Mouse (Mus musculus) right cerebral cortex, postnatal 10 days (tissue): ENCODE measurements around the gene Mapkapk5.

Source experiments
- DNase-seq, 2 experiments: peaks; one replicate each; pipeline ENCODE4 v3.0.0; 2021; ENCODE audit warnings: low spot score in 2 of 2

Gene Mapkapk5

DNA sequence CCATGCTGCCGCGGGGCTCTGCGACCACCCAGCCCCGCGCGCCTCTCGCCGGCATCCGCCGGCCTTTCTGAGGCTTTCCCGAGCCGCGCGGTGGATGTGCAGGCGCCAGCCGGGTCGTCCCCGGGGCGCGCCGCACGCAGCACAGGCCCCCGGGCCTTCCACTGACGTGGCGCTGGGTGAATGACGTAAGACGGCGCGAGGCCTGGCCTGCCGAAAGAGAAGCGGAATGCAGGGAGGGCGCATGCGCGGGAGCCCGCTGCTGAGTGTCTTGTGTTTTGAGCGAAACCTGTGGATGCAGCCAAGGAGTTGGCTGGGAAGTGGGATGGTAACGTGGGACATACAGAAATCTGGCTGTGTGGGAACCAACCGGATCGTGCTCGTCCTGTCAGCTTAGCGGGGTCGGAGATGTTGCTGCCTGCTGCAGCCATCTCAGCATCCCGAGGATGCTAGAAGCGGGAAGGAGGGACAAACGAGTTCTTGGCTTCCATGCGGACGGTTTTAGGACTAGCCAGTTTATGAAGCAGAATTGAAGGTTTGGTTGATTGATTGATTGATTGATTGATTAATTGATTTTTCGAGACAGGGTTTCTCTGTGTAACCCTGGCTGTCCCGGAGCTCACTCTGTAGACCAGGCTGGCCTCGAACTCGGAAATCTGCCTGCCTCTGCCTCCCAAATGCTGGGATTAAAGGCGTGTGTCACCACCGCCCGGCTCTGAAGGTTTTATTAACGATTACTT is at the start of gene Mapkapk5:
Mapkapk5 (minus strand) TSS at position 113 of the 737 bp plus-strand sequence.
- DNase-seq, result peak; percentile 98 to 99

DNA sequence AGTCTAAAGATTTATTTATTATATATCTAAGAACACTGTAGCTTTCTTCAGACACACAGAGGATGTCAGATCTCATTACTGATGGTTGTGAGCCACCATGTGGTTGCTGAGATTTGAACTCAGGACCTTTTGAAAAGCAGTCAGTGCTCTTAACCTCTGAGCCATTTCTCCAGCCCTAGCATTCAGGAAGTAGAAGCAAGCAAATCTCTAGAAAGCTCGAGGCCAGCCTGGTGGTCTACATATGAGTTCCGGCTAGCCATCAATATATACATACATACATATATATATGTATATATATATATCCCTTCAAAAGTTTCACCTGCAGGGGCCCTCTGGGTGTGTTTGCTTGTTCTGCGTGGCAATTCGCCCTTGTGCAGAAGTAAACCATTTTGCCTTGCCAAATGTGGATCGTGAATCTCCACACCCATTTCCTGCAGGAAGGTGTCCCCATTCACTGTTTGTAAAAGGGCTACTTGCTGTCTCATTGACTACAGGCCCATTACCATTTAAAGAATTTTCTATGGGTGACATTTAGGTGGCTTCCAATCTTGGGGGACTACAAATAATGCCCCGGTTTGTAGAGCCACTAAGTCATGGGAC is 49.1 kb upstream of the Mapkapk5 start:
- DNase-seq, result no peak

DNA sequence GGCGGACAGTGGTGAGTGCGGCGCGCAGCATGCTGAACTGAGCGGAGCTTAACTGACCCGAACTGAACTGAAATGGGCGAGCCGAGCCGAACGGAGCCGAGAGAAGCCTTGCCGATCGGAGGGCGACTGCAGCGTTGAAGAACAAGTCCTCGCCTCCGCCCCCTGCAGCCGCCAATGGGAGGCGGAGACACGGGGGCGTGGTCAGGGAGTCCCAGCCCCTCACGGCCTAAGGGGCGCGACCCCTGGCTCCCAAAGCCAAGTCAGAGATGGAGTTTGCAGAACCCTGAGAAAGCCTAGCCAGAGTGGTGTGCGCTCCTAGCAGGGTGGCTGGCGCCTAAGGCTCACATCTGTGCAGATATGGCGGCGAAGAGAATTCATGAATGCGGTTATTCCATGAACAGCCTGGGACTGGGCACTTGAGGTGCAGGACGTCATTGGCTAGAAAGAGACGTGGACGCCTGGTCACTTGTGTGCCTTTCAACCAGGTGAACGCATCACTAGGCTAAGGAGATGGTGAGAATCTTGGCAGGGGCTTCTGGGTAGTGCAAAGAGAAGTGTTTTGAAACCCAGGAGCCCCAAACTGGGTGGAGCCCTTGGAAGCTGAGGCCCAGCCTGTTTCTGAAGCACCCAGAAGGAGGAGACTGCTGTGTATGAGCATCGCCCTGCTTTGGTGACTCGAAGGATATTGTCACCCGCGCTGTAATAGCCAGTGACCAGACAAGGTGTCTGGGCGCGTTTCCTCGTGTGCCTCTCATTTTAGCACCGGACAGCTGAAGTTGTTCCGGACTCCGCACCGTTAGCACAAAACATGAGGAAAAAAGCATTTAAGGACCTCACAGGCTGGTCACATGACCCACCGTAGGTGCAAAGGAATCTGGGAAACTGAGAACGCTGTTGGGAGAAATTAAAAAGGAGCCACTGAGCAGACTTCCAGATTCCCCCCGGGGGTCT is 48.0 kb upstream of the Mapkapk5 start, which contains the start of gene Aldh2:
Aldh2 (minus strand) TSS at position 374 of the 951 bp plus-strand sequence.
- peak; percentile 88 to 89 for DNase-seq

DNA sequence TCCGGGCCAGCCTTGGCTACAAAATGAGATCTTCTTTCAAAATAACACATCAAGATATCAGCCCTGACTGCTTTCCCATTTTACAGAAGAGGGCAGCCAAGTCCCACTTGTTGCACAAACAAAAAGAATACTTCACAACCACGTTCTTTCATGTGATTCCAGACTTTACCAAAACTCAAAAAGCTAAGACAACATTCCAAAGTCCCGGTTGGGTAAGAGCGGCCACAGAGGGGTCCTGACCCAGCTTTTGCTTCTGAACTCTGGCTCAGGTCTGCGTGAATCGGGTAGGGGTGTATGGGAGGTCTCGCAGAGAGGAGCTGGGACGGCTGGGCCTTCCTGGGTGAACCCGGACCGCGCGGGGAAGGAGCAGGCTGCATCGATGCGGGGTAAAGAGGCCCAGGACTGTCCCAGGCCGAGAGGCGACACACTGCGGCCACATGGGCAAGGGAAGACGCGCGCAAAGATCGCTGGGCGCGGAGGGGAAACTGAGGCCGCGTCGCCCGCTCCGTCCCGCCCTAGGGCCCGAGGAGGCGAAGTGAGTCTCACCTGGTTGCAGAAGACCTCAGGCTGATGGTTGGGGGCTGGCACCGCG is 47.2 kb upstream of the Mapkapk5 start:
- peak in 1 of 2 experiments; percentile 35 for DNase-seq

DNA sequence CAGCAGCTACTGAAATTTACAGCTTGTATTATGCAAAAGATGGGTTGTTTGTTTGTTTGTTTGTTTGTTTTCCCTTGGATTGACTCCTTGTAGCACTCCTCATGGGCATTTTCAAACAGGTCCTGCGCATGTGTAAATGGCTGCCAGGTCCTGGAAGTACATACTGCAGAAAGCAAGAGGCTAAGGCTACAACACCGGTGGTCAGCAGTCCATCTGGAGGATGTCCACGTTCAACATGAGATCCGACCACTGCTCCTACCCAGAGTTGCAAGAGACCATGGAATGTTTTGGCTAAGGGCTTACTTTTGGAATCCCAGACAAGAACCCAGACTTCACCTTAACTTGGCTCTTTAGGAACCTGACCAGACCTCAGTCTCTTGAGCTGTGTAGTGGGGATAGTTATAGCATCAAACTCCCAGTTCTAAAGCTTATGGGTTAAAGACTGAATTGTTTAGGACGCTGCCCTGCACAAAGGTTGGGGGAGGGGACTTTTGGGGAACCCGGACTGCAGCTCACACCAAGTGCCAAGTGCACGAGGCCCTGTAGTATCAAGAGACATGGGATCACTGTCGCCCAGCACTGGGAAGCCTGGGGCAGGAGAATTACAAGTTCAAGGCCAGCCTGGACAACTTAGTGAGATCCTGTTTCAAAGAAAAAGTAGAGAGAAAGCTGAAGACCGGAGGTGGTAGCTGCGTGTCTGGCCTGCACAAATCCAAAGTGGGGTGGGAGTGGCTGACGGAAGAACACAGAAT is 46.5 kb upstream of the Mapkapk5 start:
- no peak for DNase-seq

DNA sequence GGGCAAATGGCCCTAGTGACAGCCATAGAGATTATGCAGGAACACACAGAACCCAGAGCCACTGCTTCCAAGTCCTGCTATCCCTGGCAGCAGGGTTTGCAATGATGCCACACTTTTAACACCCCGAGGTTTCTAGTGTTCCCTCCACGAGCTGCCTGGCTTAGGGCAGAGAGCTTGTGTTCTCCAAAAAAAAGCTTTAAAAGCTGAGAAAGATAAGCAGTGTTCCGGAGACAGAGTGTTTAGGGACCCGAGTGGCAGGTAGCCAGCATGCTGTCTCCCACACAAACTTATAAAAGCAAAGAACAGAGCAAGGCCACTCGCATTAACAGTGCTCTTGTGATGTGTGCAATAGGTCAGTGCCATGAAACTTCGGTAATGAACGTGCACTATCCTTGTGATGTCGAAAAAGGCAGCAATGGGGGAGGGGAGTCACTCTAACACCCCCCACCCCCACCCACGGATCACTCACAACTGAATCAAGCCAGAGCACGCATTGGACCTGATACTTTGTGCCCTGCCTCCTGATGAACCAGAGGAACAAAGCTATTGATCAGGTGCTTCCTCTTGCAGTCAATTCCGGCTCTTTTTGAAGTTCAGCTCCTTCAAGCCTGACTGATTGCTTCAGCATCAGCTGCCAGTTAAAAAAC is 45.8 kb upstream of the Mapkapk5 start:
- no peak for DNase-seq

DNA sequence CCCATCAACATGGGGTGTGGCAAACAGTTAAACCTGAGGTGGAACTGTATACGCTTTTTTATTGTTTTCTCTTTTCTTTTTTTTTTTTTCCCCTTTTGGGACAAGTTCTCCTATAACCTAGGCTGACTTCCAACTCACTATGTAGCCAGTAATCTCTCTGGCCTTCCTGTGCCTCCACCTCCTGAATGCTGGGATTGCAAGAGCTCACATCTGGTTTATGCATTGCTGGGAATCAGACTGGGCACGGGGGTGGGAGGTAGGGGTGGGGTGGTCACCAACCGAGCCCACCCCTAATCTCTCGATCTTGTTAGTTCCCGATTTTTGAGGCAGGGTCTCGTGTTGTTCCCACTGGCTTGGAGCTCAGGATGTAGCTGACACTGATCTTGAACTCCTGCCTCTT is 44.2 kb upstream of the Mapkapk5 start:
- no peak for DNase-seq

DNA sequence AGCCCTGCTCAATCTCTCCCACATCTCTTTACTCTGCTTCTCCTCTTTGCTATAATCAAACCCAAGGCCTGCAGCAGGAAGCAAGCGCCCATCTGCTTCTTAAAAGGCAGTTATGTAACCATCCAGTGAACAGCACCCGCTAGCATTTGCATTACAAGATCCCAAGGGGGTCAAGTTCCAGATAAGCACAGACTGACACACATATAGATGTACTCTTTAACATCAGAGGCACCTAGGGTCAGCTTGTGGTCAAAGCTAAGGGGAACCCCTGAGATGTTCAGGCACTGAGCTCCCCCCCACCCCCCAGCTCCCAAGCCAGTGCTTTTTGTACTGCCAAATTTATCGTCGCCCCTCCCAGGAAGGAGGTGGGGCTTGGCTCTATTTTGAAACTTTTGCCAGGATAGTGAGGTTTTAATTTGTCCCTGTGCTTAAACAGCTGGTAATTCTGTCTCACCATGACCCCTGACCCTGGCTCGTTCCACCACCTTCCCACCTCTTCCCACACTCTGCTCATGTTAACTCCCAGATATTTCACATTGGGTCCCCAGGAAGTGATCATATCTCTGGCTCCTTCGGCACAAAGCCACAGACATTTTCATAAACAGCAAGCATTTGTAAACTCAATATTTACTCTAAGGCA is 40.8 kb upstream of the Mapkapk5 start:
- DNase-seq, result peak; percentile 45 to 59

- peak in 1 of 2 experiments; percentile 48 for DNase-seq
Measured at GRCm38 (mm10) chr5:121585699-121586098, 40.0 kb upstream of the Mapkapk5 start.

GRCm38 (mm10) chr5:121585005-121585404 is 39.3 kb upstream of the Mapkapk5 start:
- DNase-seq, result no peak

- DNase-seq, result peak; percentile 80 to 85
Measured at GRCm38 (mm10) chr5:121583765-121584501, 38.2 kb upstream of the Mapkapk5 start.

DNA sequence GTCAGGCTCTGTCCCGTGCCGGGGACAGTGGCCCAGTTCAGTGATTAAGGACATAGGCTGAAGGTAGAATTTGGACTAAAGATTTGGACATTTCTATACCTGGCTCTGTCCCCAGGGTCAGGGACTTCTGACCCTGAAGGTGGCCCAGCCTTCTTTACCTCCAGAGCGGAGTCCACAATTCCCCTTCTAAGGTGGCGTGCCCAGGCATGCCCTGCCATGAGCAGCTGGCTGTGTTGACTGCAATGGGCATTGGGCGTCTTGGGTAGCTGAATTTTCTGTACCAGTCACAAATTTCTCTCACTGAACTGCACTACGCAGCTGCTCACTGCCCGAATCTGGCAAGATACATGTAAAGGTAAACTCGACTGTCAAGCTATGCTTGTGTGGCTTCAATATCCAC is 36.2 kb upstream of the Mapkapk5 start:
- DNase-seq, result no peak

DNA sequence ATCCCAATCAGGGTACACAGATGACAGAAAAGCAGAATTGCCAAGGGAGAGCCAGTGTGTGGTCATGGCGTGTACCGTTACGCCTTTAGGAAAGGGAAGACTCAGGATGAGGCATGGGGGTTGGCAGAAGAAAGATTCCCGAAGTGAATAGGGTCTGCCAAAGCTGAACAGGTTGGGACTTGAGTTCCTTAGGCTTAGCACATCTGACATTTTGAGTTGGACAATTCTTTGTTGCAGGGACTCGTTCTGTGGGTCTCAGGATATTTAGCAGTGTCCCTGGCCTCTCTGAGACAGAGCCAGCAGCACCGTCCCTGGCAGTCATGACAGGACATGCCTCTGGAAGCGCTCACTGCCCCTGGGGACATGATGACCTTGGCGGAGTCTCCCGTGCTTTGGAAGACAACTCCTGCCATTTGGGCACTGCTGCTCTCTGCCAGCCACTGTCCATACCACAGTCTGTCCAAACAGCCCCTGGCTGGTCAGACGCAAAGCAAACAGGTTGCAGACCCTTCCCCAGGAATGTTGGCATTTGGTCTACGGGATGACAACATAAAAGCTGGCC is 31.3 kb upstream of the Mapkapk5 start:
- DNase-seq, result no peak

DNA sequence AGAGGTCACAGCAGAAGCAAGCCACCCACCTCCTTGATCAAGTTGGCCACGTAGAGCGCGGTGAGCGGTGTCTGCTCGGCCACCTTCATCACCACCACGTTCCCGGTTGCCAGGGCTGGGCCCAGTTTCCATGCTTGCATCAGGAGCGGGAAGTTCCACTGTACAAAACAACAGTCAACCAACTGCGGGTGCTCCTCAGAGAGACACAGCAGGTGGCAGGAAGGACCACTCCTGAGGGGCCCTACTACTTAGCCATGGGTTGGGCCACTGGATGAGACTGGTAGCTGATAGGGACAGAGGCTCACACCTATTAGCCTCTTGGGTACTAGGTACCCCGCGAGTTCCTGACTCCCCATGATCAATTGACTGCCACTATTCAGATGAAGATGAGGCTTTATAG is 30.2 kb upstream of the Mapkapk5 start:
- DNase-seq, result no peak

DNA sequence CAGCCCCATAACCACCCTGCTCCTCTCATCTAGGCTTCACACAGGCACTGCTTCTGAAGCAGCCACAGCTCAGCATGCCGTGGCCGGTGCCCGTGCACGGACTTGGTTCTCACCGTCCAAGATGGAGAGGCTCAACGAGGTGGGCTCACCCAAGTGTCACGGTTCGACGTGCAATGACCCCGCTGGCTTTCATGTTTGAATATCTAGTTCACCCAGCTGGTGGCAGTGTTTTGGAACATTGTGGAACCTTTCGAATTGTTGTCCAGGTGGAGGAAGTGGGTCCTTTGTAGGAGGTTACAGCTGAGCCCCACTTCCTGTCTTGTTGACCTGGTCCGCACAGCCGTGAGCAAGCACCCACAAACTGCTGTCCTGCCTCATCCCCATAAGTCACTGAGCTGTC is 28.4 kb upstream of the Mapkapk5 start:
- no peak for DNase-seq

DNA sequence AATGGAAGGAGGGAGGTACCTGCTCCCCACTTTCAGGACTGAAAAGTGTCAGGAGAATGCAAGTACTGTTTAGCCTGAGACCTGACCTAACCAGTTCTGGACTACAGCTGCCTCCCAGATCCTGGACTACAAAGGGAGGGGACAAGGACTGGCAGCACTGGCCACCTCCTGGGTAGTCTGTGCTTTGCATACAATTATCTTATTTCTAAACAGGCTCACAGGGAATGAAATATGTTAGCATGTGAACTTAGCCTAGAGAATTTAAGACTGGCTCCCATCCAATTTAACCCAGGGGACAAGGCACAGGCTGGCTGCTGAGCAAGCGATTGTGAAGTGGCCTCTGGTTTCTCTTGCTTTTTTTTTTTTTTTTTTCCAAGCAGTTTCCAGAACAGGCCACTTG is 25.1 kb upstream of the Mapkapk5 start:
- DNase-seq, result no peak

- DNase-seq, result no peak
Measured at GRCm38 (mm10) chr5:121569881-121570420, 24.2 kb upstream of the Mapkapk5 start.

DNA sequence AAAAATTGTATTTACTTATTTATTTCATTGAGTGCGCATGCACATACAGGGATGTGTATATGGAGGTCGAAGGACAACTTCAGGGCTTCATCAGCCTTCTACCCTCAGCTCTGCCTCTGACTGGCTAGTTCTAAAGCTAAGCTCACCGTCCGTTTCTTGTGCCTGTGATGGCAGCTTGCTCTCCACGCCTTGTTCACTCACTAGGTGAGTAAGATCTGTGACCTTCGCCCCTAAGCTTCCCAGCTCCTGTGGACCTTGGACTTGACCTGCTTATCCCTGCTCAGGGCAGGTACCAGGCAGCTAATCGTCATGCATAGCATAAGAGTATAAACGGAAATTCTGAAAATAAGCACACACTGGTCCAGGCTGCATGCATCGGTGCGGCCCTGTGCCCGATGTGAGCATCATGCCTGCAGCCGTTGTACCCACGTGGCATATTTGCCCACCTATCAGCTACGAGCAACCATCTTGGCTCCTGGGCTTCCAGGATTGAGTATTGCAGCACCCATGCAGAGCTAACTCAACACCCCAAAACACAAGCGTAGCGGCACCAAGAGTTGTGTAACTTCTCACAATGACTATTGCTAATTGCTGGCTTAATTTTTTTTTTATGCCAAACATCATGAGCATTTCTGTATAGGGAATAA is 20.5 kb upstream of the Mapkapk5 start:
- no peak for DNase-seq
